Mouse (Mus musculus): ENCODE measurements around the gene Sln. TPM values are rescaled to one million over a fixed set of nuclear protein-coding genes. Genes with fewer than 3 reads are reported as not detected.

Gene Sln
- total and polyA plus RNA-seq, 2 experiments from 2014 or later, result 80.1 to 339 TPM

GRCm38 (mm10) chr9:53877423-53877822 lies 27.5 kb downstream of the Sln start:
- ATAC-seq (ENCODE audit: insufficient read depth, low read depth) (no peak), DNase-seq (ENCODE audit: low spot score) (no peak)
- no peaks in the 10 kb centered on the region for H3K4me1 ChIP-seq (ENCODE audit: control insufficient read depth, insufficient read depth)
- WGBS, result 50% methylated on average over 2 of the region's 2 CpGs
- TF ChIP-seq EP300 (IDR thresholded peaks at IDR 0.05; ENCODE audit: low read depth), result no peak
- TF ChIP-seq CTCF (IDR thresholded peaks at IDR 0.05; ENCODE audit: low read depth), result no peak
- no peaks in the 10 kb centered on the region for H3K36me3 ChIP-seq (replicated peaks; ENCODE audit: control insufficient read depth, insufficient read depth, low read length)
- no peaks in the 10 kb centered on the region for H3K27me3 ChIP-seq (ENCODE audit: control insufficient read depth, insufficient read depth, low read length)
- no peak overlapping the region for H3K27ac ChIP-seq (ENCODE audit: low read depth)
- no peak overlapping the region for H3K4me2 ChIP-seq (ENCODE audit: low read depth, low read length)
- no peak overlapping the region for H3K4me3 ChIP-seq (ENCODE audit: low read depth, low read length)
- H3K9ac ChIP-seq (replicated peaks; ENCODE audit: low read depth, low read length), result no peak overlapping the region
- H3K9me3 ChIP-seq (replicated peaks; ENCODE audit: control insufficient read depth, low read length), result no peaks in the 10 kb centered on the region

GRCm38 (mm10) chr9:53883588-53884280 lies 33.8 kb downstream of the Sln start:
- WGBS, result 89% methylated on average over 23 of the region's 23 CpGs
- no peak overlapping the region for H3K9ac ChIP-seq (replicated peaks; ENCODE audit: low read depth, low read length)
- no peaks in the 10 kb centered on the region for H3K36me3 ChIP-seq (replicated peaks; ENCODE audit: control insufficient read depth, insufficient read depth, low read length)
- no peak overlapping the region for H3K4me2 ChIP-seq (ENCODE audit: low read depth, low read length)
- H3K9me3 ChIP-seq (replicated peaks; ENCODE audit: control insufficient read depth, low read length), result no peaks in the 10 kb centered on the region
- TF ChIP-seq CTCF (IDR thresholded peaks at IDR 0.05; ENCODE audit: low read depth), result no peak
- no peaks in the 10 kb centered on the region for H3K4me1 ChIP-seq (ENCODE audit: control insufficient read depth, insufficient read depth)
- no peak overlapping the region for H3K27ac ChIP-seq (ENCODE audit: low read depth)
- ATAC-seq (ENCODE audit: insufficient read depth, low read depth) (no peak), DNase-seq (ENCODE audit: low spot score) (no peak)
- no peaks in the 10 kb centered on the region for H3K27me3 ChIP-seq (ENCODE audit: control insufficient read depth, insufficient read depth, low read length)
- no peak overlapping the region for H3K4me3 ChIP-seq (ENCODE audit: low read depth, low read length)

GRCm38 (mm10) chr9:53890075-53890474 lies 40.1 kb downstream of the Sln start:
- DNase-seq (ENCODE audit: low spot score), result no peak
- Histone ChIP-seq H3K4me2 (ENCODE audit: low read depth, low read length) (no peak overlapping the region), H3K27me3 (ENCODE audit: control insufficient read depth, insufficient read depth, low read length) (no peaks in the 10 kb centered on the region), H3K4me3 (ENCODE audit: low read depth, low read length) (no peak overlapping the region), H3K36me3 (replicated peaks; ENCODE audit: control insufficient read depth, insufficient read depth, low read length) (no peaks in the 10 kb centered on the region), H3K9ac (replicated peaks; ENCODE audit: low read depth, low read length) (no peak overlapping the region), H3K9me3 (replicated peaks; ENCODE audit: control insufficient read depth, low read length) (no peaks in the 10 kb centered on the region), H3K4me1 (ENCODE audit: control insufficient read depth, insufficient read depth) (no peaks in the 10 kb centered on the region), H3K27ac (ENCODE audit: low read depth) (no peak overlapping the region)
- TF ChIP-seq EP300 (IDR thresholded peaks at IDR 0.05; ENCODE audit: low read depth), result no peak
- TF ChIP-seq CTCF (IDR thresholded peaks at IDR 0.05; ENCODE audit: low read depth), result peak; percentile 63
- WGBS, result 0% methylated on average over 1 of the region's 1 CpGs
- no peak for ATAC-seq (ENCODE audit: insufficient read depth, low read depth)

- 70% methylated on average over 7 of the region's 7 CpGs for WGBS
- no peaks in the 10 kb centered on the region for H3K4me1 ChIP-seq (ENCODE audit: control insufficient read depth, insufficient read depth)
- TF ChIP-seq CTCF (IDR thresholded peaks at IDR 0.05; ENCODE audit: low read depth), result no peak
These were observed 45.9 kb downstream of the Sln start for GRCm38 (mm10) chr9:53895827-53896226.

GRCm38 (mm10) chr9:53899836-53900235 lies 49.9 kb downstream of the Sln start:
- H3K27ac ChIP-seq (ENCODE audit: low read depth), result no peak overlapping the region
- no peak for TF ChIP-seq EP300 (IDR thresholded peaks at IDR 0.05; ENCODE audit: low read depth)
- TF ChIP-seq CTCF (IDR thresholded peaks at IDR 0.05; ENCODE audit: low read depth), result no peak
- H3K4me2 ChIP-seq (ENCODE audit: low read depth, low read length), result no peak overlapping the region
- H3K4me1 ChIP-seq (ENCODE audit: control insufficient read depth, insufficient read depth), result no peaks in the 10 kb centered on the region
- H3K4me3 ChIP-seq (ENCODE audit: low read depth, low read length), result no peak overlapping the region
- H3K27me3 ChIP-seq (ENCODE audit: control insufficient read depth, insufficient read depth, low read length), result no peaks in the 10 kb centered on the region
- 75% methylated on average over 6 of the region's 6 CpGs for WGBS
- H3K36me3 ChIP-seq (replicated peaks; ENCODE audit: control insufficient read depth, insufficient read depth, low read length), result no peaks in the 10 kb centered on the region
- ATAC-seq (ENCODE audit: insufficient read depth, low read depth) (no peak), DNase-seq (ENCODE audit: low spot score) (no peak)
- no peak overlapping the region for H3K9ac ChIP-seq (replicated peaks; ENCODE audit: low read depth, low read length)
- no peaks in the 10 kb centered on the region for H3K9me3 ChIP-seq (replicated peaks; ENCODE audit: control insufficient read depth, low read length)

More at GRCm38 (mm10) chr9:53895827-53896226, 45.9 kb downstream of the Sln start:
- no peaks in the 10 kb centered on the region for H3K36me3 ChIP-seq (replicated peaks; ENCODE audit: control insufficient read depth, insufficient read depth, low read length)
- no peak overlapping the region for H3K27ac ChIP-seq (ENCODE audit: low read depth)
- DNase-seq (ENCODE audit: low spot score), result no peak
- H3K9me3 ChIP-seq (replicated peaks; ENCODE audit: control insufficient read depth, low read length), result no peaks in the 10 kb centered on the region
- H3K9ac ChIP-seq (replicated peaks; ENCODE audit: low read depth, low read length), result no peak overlapping the region
- H3K27me3 ChIP-seq (ENCODE audit: control insufficient read depth, insufficient read depth, low read length), result no peaks in the 10 kb centered on the region
- no peak overlapping the region for H3K4me2 ChIP-seq (ENCODE audit: low read depth, low read length)
- no peak overlapping the region for H3K4me3 ChIP-seq (ENCODE audit: low read depth, low read length)
- ATAC-seq (ENCODE audit: insufficient read depth, low read depth), result no peak

All from heart, postnatal 0 days (tissue).